Mouse (Mus musculus): Measurements from ENCODE around the gene Caln1.
A peak's percentile ranks its signal among the peaks of the same experiment; 100 is the strongest.

Caln1 gene

GRCm38 (mm10) chr5:130811966-130812365 is 442.7 kb downstream of the Caln1 start:
- DNase-seq (ENCODE audit: low read depth, low spot score) = peak; percentile 6

GRCm38 (mm10) chr5:130812556-130812955 is 443.3 kb downstream of the Caln1 start:
- DNase-seq (ENCODE audit: low read depth, low spot score) = no peak

- no peak for DNase-seq (ENCODE audit: low read depth, low spot score)
These were observed 443.8 kb downstream of the Caln1 start for GRCm38 (mm10) chr5:130813089-130813488.

GRCm38 (mm10) chr5:130815352-130815751 is 446.1 kb downstream of the Caln1 start:
- no peak for DNase-seq (ENCODE audit: low read depth, low spot score)

- DNase-seq (ENCODE audit: low read depth, low spot score) = no peak
These were observed 450.9 kb downstream of the Caln1 start for GRCm38 (mm10) chr5:130820021-130820648.

GRCm38 (mm10) chr5:130820661-130821060 is 451.4 kb downstream of the Caln1 start:
- no peak for DNase-seq (ENCODE audit: low read depth, low spot score)

GRCm38 (mm10) chr5:130825797-130826196 is 456.5 kb downstream of the Caln1 start:
- no peak for DNase-seq (ENCODE audit: low read depth, low spot score)

- DNase-seq (ENCODE audit: low read depth, low spot score) = no peak
These were observed 479.3 kb downstream of the Caln1 start for GRCm38 (mm10) chr5:130848562-130848961.

- DNase-seq (ENCODE audit: low read depth, low spot score) = no peak
These were observed 480.4 kb downstream of the Caln1 start for GRCm38 (mm10) chr5:130849610-130850009.

GRCm38 (mm10) chr5:130852182-130852581 is 482.9 kb downstream of the Caln1 start:
- DNase-seq (ENCODE audit: low read depth, low spot score) = peak; percentile 32

- DNase-seq (ENCODE audit: low read depth, low spot score) = peak; percentile 91
These were observed 484.1 kb downstream of the Caln1 start for GRCm38 (mm10) chr5:130853371-130853770.

GRCm38 (mm10) chr5:130854430-130854829 is 485.2 kb downstream of the Caln1 start:
- no peak for DNase-seq (ENCODE audit: low read depth, low spot score)

- peak; percentile 71 for DNase-seq (ENCODE audit: low read depth, low spot score)
These were observed 488.9 kb downstream of the Caln1 start for GRCm38 (mm10) chr5:130858148-130858547.

GRCm38 (mm10) chr5:130858706-130859105 is 489.5 kb downstream of the Caln1 start:
- DNase-seq (ENCODE audit: low read depth, low spot score) = no peak

- no peak for DNase-seq (ENCODE audit: low read depth, low spot score)
These were observed 490.5 kb downstream of the Caln1 start for GRCm38 (mm10) chr5:130859736-130860135.

GRCm38 (mm10) chr5:130862302-130862701 is 493.0 kb downstream of the Caln1 start:
- DNase-seq (ENCODE audit: low read depth, low spot score) = peak; percentile 40

- DNase-seq (ENCODE audit: low read depth, low spot score) = no peak
These were observed 500.6 kb downstream of the Caln1 start for GRCm38 (mm10) chr5:130869869-130870268.

GRCm38 (mm10) chr5:130871086-130871485 is 501.8 kb downstream of the Caln1 start:
- DNase-seq (ENCODE audit: low read depth, low spot score) = no peak

GRCm38 (mm10) chr5:130875391-130875790 is 506.1 kb downstream of the Caln1 start:
- no peak for DNase-seq (ENCODE audit: low read depth, low spot score)

- no peak for DNase-seq (ENCODE audit: low read depth, low spot score)
These were observed 511.1 kb downstream of the Caln1 start for GRCm38 (mm10) chr5:130880331-130880730.

- DNase-seq (ENCODE audit: low read depth, low spot score) = no peak
These were observed 522.5 kb downstream of the Caln1 start for GRCm38 (mm10) chr5:130891735-130892134.

GRCm38 (mm10) chr5:130895991-130896390 is 526.7 kb downstream of the Caln1 start:
- no peak for DNase-seq (ENCODE audit: low read depth, low spot score)

Measured in mesoderm, embryonic 11.5 days (tissue).